Mouse (Mus musculus) urinary bladder, postnatal 14 days (tissue): ENCODE measurements around the gene Cc2d2a.
A peak's percentile ranks its signal among the peaks of the same experiment; 100 is the strongest.

Experiments
- DNase-seq: peaks from one replicate; pipeline ENCODE4 v3.0.0; 2021; ENCODE audit warnings: low spot score

Cc2d2a gene

DNA sequence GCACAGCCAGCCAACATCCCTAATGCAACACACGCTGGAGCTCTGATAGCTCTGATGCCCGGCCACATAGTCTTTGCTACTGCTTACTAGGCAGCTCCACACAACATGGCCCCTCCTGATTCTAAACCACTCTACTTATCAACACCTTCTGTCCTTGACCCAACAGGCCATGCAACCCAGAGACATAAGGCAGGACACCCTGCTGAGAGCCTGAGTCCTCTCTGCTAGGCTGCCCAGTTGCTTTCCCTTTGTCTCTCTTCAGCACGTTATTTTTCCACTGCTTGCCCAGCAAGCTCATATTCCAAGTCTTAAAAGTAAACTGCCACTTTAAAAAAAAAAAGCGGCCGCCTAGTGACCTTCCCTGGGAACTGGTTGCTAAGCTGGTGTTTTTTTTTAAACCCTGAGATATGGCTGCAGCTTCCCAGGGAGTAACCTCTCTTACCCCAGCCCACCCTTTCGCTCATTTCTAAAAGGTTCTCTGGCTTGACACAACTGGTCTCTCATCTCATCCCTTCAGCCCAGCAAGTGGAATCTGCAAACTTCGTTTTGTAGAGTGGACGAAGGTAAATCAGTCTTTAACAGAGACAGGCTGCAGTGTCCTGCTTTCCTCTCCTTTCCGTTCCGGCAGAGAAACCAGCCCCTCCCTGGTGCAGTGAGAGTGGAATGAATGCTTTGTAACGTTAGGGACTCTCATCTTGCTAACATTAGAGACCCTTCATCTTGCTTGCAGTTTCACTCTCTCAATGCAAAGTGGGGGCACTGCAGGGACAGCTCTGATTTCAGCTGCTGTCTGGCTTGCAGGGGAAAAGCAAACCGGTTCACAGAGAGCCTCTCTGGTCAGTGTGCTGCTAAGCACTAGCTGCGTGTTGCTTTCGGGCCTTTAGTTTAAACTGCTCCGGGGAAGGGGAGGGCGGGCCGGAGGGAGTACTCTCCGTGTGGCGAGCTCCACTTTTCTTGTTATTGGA lies at the start of gene Cc2d2a:
Cc2d2a (plus strand) TSS at position 350 of the 965 bp plus-strand sequence.
- peak; percentile 23 for DNase-seq

DNA sequence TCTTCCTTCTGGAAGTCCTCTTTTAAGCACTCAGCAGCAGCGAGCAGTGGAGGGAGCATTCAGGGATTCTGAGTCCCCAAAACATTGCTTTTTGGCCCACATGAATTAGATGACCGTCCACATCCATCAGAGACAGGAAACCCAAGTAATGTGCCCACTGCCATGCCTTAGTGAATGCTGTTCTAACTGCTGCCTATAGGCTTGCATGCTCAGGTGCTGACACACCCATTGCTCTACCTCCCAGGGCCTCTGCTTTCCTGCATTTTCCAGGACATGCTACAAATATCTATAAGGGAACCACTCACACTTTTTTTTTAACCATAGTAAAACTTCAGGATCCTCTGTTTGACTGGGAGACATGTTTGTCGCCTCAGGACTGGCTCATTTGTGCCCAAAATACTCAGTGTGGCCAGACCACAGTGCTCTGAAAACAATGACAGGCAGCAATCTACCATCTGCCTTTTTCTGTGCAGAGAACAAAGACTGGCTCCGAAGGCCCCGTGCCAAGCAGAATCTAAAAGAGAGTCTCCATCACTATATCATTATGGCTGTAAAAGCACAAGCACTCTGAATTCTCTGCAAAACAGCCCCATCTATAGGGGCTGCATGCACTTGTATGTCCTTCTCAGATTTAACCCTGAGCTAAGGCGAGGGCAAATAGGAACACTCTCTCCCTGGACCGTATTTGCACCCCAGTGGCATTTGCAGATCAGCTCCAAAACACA lies 40.4 kb upstream of the Cc2d2a start:
- no peak for DNase-seq

DNA sequence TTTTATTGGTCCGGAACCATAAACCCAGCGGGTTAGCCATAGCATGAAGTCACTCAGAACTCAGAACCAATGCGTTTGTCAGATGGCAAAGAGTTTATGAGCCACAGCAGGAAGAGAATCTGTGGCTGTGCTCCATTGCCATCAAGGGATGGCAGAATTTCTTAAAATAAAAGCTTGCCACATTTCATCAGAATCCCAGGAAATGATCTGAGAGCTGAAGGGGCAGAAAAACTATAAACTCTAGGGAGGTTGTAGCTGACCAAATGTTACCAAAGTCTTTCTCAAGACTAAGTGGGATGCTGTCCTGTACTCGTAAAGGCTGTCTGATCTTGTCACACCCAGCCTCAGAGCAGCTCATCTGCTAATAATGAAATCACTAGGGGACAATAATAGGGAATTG lies 36.7 kb upstream of the Cc2d2a start:
- DNase-seq: no peak

DNA sequence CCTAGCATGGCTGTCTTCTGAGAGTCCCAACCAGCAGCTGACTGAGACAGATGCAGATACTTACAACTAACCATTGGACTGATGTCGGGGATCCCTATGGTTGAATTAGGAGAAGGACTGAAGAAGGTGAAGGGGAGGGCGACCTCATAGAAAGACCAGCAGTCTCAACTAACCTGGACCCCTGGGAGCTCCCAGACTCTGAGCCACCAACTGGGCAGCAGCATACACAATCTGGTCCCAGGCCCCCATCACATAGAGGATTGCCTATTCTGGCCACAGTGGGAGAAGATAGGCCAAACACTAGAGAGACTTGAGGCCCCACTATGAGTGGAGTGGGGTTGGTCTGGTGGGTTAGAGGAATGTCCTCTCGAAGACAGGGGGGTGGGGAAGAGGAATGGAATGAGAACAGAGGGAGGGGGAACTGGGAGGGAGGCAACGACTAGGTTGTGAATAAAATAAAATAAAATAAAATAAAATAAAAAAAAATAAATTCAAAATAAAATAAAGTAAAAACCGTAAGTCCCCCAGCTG lies 28.0 kb upstream of the Cc2d2a start:
- no peak for DNase-seq

DNA sequence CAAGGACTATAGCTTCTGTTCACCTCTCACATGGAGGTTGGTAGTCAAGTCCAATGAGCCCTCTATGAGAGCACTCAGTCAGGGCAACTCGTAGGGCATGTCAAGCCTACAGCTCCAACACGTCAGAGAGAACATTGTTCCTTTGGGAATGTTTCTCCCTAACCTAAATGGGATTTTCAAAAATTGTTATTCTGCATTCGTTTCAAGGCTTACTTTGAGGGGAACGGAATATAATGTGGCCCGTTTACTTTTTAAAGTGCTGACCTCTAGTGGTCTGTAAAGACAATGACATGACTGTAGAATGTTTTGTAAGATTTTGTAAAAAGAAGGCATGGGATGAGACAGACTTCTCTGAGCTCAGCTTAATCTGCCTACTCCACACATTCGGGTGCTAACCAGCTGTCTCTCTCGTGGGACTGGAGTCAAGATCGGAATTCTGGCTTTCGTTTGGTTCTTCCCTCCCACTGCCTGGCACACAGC lies 27.5 kb upstream of the Cc2d2a start:
- no peak for DNase-seq

DNA sequence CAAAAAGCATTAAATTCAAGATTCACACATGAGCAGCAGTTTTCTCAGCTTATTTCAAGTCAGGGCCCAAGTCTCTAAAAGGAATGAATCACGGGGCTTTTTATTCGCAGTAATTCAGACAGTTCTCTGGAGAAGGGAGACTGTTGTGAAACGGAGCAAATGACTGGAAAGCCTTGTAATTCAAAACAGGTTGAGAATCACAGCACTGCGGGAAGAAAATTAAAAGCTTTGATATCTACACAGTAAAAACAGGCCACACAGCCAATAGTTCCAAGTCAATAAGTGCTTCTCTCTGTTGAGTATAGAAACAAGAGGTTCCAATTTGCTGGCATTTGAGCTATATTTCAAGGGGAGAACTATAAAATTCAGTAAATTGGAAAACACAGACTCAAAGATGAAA lies 17.1 kb upstream of the Cc2d2a start:
- no peak for DNase-seq

DNA sequence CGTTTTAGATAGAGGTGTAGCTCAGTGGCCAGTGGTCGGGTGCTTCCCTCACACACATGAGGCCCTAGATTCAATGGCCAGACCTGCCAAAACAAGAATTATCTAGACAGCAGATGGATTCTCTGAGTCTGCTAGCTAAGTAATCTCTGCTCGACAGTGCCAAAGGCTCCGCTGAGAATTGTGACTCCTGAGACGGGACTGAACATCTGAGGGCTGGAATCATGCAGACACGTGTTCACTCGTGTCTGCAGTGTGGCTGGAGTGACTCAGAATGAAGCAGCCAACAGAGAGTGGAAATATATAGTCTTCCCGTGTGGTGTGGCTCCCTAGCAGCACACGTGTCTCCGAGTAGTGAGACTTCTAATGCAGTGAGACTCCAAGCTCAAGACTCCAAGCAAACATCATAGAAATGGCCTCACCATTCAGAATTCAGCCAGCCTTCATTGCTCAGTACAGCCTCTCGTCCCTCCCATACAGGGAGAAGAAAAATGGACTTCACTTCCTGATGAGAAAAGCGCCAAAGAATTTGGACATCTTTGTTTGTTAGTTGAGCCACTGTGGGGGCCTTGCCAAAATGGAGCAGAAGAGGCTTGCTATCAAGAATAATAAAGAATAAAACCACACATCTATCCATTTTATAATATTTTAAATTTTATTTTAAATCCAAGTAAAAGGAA lies 14.9 kb upstream of the Cc2d2a start:
- no peak for DNase-seq

DNA sequence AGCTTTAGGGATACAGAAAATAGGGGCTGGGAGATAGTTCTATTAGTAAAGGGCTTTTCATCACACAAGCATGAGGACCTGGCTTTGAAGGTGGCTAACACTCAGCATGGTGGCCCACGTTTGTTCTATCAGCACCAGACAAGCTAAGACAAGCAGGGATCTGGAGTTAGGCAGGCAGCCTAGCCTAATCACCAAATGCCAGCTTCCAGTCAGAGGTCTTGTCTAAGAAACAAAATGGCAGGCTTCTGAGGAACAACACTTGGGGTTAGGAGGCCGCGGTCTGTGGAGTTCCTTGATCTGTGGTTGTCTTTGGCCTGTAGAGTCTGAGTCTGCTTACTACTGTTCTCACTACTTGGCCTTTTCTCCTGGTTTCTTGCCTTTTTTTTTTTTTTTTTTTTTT lies 648 bp upstream of the Cc2d2a start:
- no peak for DNase-seq

DNA sequence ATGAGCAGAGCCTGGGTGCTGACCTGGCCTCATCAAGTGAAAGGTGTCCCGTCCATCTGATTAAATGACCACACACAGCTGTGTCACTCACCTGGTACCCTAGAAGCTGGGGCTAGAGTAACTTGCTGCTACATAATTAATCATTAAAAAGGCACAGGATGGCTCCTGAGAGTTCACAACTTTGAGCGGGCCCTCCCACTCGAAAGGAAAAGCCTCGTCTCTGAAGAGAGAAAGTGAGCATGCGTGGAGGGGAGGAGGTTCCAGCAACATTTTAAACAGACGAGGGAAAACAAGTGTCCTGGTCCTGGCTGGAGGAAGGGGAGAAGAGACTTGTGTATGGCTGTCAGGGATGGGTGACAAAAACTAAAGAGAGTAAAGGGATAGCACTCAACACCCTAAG lies 1.4 kb downstream of the Cc2d2a start:
- no peak for DNase-seq

DNA sequence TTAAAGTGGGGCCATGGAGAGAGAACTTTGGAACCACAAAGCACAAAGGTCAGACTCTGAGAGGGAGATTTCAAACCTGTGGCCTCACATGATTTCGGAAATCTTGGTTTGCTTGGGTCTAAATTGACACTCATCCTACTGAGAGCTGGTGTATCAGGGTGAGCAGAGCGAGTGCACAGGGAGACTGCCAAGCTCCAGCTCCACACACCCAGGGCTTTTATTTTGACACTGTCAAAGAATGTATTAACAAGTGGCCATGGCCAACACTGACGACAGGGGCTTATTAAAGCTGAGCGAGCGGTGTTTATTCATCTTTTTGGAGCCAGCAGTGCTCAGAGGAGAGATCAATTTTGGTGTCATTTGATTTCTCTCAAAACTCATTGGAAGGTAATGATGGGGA lies 3.0 kb downstream of the Cc2d2a start:
- DNase-seq: peak; percentile 51

DNA sequence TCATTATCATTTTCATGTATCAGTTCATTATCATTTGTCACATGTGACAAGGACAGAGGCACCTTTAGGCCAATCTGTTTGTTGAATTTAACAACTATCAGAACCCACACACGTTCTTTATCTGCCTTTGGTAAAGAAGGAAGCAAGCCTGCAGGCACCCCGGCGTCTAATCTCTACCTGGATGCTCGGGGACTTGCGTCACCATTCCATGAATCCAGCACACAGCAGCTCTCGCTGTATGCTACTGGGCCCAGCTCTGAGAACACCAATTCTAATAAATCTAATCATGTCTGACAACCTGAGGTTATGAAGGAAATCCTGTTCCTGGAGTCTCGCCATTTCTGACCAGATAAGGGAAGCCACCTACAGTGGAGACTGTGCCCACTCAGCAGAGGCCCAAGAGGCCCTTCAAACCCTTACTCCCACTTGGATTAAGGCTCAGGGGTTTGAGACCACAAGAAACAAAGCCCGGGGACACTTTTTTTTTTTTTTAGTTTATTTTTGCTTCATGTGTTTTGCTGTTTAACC lies 7.0 kb downstream of the Cc2d2a start:
- no peak for DNase-seq

DNA sequence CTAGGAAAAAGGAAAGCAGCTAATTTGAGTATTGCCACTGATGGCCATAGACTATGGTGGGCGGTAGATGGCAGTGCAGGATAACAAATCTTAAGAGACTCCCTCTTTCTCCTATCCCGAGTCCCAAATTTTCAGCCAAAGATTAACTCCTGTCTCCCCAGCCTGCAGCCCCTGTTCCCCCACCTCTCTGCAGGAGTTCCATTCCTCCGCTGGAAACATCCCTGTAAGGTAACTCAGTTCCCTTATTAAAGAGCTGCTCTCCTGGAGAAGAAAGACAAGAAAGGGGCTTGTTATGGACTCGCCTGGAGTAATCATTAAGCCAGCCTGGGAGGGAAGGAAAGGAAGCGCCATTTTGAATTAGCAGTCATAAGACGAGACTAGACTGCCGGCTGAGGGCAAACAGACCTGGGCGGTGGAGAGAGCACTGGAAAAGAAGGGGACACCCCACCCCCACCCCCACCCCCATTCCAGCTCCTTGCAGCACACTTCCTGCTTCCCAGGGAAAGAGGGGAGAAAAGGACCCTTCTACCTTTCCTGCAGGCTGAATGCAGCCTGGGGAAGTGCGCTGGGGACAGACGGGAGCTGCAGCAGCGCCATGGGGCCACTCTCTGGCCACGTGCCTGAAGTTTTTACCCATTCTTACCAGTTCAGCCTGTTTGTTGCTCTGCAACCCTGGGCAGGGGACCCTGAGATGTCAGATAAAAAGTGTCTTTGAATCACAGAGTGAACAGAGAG lies 10.2 kb downstream of the Cc2d2a start:
- DNase-seq: peak; percentile 80

DNA sequence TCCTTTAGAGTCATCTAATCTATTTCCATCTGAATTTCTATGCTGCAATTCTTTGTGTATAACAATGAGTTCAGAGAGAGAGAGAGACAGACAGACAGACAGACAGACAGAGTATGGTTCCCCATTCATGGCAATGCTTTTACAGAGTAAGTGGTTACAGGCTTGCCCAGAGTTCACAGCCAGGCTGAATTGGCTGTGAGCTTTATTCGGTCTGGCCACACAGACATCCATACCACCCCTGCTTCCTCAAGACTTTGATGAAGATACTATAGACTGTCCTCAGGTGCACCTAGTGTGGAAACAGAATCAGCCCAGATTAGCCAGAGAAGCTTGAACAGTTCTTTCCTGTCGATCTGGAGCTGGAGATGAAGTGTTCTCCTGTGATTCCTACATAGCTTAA lies 10.9 kb downstream of the Cc2d2a start:
- no peak for DNase-seq

DNA sequence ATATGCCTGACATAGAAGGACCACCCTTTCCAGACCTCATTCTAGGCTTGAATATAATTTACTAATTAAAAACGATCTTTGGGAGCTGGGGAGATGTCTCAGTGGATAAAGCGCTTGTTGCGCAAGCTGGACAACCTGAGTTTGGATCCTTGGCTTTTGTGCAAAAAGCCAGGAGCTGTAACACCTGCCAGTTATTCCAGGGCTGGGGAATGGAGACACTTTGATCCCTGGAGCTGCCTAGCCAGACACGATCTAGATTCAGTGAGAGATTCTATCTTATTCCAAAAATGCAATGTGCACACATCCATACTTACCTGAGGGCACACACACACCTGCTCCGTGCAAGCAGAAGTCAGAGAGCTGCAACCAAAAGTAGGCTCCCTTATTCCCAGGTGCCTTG lies 23.3 kb downstream of the Cc2d2a start:
- no peak for DNase-seq

DNA sequence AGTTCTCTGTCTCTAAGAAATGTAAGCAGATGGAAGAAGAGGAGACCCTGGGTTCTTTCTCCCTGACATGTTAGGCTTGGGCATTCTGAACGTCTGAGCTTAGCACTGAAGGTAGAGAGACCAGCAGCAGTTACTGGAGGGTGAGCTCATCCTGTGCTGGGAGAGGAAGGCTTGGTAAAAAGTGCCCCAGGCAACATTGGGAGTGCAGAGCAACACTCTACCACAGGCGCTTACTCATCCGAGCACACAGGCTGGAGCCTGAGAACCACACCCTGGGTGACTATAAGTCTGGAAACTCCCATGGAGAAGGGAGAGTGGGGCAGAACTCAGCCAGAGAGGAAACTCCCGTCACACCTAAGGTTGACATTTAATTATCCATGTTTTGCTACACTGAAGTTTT lies 30.3 kb downstream of the Cc2d2a start:
- peak; percentile 16 for DNase-seq

DNA sequence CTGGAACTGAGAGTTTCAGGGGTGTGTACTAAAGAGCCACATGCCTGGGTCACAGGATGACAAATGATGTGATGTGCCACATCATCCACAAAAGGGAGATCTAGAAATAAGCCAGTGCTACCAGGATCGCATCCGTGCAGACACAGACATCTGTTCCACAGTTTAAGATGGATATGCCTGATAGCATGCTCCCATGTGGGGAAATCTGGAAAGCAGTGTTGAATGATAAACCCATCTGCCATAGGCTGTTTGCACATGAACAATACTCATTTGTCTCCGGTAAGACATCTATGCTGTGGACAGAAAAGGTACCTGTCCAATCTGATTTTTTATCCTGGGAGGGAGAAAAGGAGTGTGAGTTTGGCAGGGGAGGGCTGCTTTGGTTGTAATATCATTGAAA lies 35.0 kb downstream of the Cc2d2a start:
- no peak for DNase-seq

DNA sequence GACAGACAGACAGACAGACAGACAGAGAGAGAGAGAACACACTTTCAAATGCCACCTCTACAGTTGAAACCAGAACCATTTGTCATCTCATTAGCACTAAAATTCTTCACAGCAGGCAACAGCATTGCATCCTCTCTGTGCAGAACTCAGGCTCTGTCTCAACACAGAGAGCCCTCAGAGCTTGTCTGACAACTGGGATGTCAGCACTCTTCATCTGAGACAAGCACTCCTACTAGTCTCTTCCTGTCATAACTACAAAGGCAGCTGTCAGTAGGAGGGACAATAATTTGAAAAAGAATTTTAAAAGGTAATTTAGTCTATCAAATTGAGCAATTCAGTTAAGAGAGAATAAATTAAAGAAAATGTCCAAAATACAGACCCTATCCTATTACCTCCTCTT lies 37.1 kb downstream of the Cc2d2a start:
- DNase-seq: no peak

DNA sequence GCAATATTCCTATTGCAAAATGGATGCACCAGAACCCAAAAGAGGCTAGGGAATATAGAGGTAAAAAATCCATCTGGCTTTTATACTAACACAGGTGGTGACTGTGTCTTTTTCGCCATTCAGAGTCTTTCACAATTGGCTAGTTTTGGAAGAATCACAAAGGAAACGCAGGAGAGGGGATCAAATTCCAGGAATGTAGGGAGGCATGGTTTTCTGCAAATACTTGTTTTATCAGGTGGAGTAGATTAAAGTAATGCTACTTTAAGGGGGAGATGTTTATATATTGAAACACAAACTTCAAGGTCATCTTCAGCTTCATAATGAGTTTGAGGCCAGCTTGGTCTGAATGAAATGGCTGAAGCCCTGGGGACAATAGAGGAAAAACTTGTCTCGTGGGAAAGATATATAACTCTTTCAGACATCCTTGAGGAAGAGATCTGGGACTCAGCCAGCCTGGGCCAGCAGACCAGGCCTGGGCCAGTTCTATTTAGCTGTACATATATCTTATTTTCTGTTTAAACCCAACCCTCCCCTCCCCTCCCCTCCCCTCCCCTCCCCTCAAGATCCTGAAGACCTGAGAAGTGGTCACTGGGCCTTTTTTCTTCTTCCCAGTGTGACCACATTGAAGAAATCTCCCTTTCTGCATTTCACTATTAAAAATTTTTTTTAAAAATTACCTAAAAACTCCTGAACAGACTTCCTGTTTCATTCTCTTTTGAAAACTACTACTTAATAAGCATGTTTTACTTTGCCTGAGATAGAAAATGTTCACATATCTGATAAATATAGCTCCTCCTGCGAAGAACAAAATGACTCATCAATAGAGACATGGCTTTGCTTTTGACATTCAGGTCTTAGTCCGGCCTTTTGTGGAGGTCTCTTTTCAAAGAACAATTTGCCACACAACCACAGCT lies 59.6 kb downstream of the Cc2d2a start:
- no peak for DNase-seq

DNA sequence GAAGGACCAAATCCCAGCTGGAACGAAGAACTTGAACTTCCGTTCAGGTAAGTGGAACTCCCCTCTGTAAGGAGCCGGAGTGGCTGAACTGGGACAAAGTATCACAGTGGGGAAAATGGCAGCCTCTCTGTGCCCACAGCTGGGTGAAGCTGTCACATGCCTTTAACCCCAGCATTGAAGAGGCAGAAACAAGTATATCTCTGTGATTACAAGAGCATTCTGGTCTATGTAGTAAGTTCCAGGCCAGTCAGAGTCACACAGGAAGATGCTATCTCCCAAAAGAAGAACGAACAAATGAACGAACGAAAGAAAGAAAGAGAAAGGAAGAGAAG lies 60.3 kb downstream of the Cc2d2a start:
- no peak for DNase-seq

DNA sequence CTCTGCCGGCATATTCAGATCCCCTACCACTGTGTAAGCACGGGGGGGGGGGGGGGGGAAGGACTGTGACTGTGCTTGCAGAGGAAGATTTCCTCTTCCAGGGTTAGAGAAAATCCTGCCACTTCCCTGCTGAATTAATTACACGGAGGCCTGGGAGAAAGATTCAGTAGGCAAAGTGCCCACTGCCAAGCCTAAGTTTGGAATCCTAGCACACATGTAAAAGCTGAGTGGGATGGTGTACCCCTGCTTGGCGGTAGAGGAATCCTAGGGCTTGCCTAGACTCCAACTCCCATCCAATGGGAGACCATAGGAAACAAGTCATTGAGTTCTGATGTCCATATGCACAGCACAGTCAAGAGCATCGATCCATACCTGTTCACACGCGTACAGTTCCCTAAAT lies 61.7 kb downstream of the Cc2d2a start:
- no peak for DNase-seq
